Mouse (Mus musculus): Measurements from ENCODE around the gene Bnipl. TPM values are rescaled to one million over a fixed set of nuclear protein-coding genes. Genes with fewer than 3 reads are reported as not detected.

The Bnipl gene
- total and polyA plus RNA-seq, 2 experiments from 2014 or later, result not detected

DNA sequence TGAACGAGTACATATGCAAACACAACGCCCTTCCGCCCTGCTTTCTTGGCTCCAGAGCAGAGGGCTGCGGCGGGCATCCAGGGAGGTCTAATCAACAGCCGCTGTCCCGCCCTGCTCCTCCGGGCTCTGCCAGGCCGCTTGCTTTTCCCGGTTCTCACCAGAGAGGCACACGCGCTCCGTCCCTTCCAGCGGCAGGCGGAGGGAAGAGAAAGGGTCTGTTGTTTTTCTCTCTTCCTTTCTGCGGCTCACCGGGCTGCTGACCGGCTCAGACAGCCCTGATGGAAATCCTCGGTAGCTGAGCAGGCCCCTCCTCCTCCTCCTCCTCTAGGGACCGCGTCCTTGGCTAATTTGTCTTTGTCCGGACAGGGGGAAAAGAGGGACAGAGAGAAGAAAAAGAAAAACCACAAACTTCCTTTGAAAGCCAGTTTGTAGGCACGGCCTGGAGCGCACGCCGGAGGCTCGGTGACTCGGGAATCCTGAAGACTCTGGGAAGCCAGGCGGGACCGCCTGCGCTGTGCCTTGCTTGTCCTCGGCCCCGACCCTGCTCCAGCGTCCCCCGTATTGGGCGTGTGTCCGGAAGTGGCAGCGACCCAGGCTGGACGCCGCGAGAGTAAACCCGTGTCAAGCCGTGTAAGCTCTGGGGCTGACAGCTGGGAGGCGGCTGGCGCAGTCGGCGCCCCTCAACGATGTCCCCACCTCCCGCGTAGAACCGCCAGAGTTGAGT lies 32.0 kb upstream of the Bnipl start:
- peak; percentile 88 for DNase-seq (ENCODE audit: low spot score)
- Histone ChIP-seq H3K27ac (ENCODE audit: low read depth, low read length) (peak overlapping the region; percentile 87), H3K9me3 (ENCODE audit: low read length) (no peaks in the 10 kb centered on the region), H3K4me2 (ENCODE audit: low read depth, low read length, poor library complexity, severe bottlenecking) (peak overlapping the region; percentile 93), H3K4me3 (ENCODE audit: low read depth, low read length) (peak overlapping the region; percentile 73), H3K36me3 (ENCODE audit: insufficient read depth, low read length) (peaks cover 3% of the 10 kb centered on the region; the same call in 1 of the 2 replicates), H3K27me3 (ENCODE audit: insufficient read depth, low read length) (no peaks in the 10 kb centered on the region), H3K9ac (replicated peaks; ENCODE audit: low read length, poor library complexity, severe bottlenecking) (peak overlapping the region; percentile 80), H3K4me1 (ENCODE audit: insufficient read depth, low read length) (peaks cover 9% of the 10 kb centered on the region; the same call in 1 of the 2 replicates)
- peak; percentile 55 for ATAC-seq (ENCODE audit: low FRiP score)
- WGBS, result under 1% methylated on average over 51 of the region's 51 CpGs
- TF ChIP-seq CTCF (IDR thresholded peaks at IDR 0.05), result peak; percentile 55

DNA sequence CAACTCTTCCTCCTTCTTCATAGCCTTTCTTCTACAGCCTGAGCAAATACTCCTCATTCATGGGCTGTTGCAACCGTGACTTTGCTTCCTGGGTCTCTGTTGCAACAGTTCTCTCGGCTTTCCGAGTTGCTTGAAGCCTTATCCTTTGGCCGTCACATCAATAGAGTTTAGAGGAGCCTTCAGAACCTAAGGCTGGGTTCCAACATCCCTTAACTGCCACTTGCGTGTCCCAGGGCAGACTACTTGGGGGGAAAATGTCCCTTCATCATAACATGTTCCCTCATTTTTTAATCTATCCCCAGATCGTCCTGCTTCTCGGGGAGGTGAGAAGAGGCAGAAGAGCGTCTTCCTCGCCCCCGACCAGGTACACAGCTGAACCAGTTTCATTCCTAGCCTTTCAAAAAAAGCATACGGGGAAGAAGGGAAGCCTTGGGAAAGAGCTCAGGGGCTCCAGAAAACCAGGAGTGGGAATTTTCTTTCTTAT lies 31.4 kb upstream of the Bnipl start:
- H3K27me3 ChIP-seq (ENCODE audit: insufficient read depth, low read length), result no peaks in the 10 kb centered on the region
- DNase-seq (ENCODE audit: low spot score) (peak; percentile 39), ATAC-seq (ENCODE audit: low FRiP score) (no peak)
- H3K9ac ChIP-seq (replicated peaks; ENCODE audit: low read length, poor library complexity, severe bottlenecking), result peak overlapping the region; percentile 80
- TF ChIP-seq CTCF (IDR thresholded peaks at IDR 0.05), result no peak
- peaks cover 9% of the 10 kb centered on the region; the same call in 1 of the 2 replicates for H3K4me1 ChIP-seq (ENCODE audit: insufficient read depth, low read length)
- H3K9me3 ChIP-seq (ENCODE audit: low read length), result no peaks in the 10 kb centered on the region
- H3K4me3 ChIP-seq (ENCODE audit: low read depth, low read length), result peak overlapping the region; percentile 73
- H3K4me2 ChIP-seq (ENCODE audit: low read depth, low read length, poor library complexity, severe bottlenecking), result peak overlapping the region; percentile 93
- H3K36me3 ChIP-seq (ENCODE audit: insufficient read depth, low read length), result no peaks in the 10 kb centered on the region
- WGBS, result under 1% methylated on average over 11 of the region's 11 CpGs
- peak overlapping the region; percentile 87 for H3K27ac ChIP-seq (ENCODE audit: low read depth, low read length)

DNA sequence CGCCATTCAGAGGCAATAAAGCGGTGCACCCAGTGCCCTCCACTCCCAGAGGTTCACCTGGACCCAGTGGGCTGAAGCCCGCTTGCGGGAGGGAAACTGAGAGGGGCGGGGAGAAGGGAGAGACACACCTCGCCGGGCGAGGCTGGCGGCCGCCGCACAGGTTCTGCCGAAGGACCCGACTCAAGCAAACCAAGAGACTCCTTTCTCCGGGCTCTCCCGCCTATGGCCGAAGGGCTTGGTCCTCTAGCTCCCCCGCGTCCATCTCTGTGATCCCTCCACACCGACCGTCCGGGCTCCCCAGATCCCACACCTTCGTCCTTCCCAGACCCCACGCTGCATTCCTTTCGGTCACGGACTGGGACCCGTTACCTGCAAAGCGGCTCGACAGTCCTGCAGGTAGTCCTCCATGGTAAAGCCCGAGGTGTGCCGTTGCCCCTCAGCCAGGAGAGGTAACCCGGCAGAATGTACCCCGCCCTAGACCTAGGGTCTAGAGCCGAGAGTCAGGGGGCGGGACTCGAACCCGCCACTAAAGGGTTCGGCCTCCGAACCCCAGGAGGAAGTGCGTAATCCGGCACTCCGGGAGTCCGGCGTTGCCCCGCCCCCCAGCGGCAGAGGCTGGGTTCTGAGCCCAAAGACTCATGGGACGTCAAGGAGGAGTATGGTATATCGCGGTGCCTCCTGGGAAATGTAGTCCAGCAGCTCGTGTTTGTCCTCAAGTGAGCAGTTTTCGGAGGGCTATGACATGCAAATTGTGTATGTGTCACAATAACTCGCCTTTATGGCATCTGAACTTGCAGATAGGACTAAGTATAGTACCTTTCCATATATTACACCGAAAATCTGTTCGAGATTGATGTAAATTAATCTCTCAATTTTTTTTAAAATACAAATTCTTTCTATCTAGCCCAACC lies 30.5 kb upstream of the Bnipl start, which contains the start of the genes Mindy1 and Prune1:
Gene Mindy1, plus strand, starts transcription at position 130 of the 911 bp plus-strand sequence.
Gene Prune1, minus strand, starts transcription at position 861 of the 911 bp plus-strand sequence.
- H3K36me3 ChIP-seq (ENCODE audit: insufficient read depth, low read length), result no peaks in the 10 kb centered on the region
- TF ChIP-seq CTCF (IDR thresholded peaks at IDR 0.05), result peak; percentile 65
- DNase-seq (ENCODE audit: low spot score) (peak; percentile 99), ATAC-seq (ENCODE audit: low FRiP score) (peak; percentile 91)
- H3K4me2 ChIP-seq (ENCODE audit: low read depth, low read length, poor library complexity, severe bottlenecking), result peak within 1 kb of the TSS; percentile 93
- H3K27me3 ChIP-seq (ENCODE audit: insufficient read depth, low read length), result no peaks in the 10 kb centered on the region
- WGBS, result 1% methylated on average over 49 of the region's 53 CpGs
- H3K9ac ChIP-seq (replicated peaks; ENCODE audit: low read length, poor library complexity, severe bottlenecking), result peak within 1 kb of the TSS; percentile 93
- H3K4me1 ChIP-seq (ENCODE audit: insufficient read depth, low read length), result peaks cover 9% of the 10 kb centered on the region; the same call in 1 of the 2 replicates
- peak within 1 kb of the TSS; percentile 73 for H3K4me3 ChIP-seq (ENCODE audit: low read depth, low read length)
- H3K9me3 ChIP-seq (ENCODE audit: low read length), result no peaks in the 10 kb centered on the region
- peak within 1 kb of the TSS; percentile 87 for H3K27ac ChIP-seq (ENCODE audit: low read depth, low read length)

DNA sequence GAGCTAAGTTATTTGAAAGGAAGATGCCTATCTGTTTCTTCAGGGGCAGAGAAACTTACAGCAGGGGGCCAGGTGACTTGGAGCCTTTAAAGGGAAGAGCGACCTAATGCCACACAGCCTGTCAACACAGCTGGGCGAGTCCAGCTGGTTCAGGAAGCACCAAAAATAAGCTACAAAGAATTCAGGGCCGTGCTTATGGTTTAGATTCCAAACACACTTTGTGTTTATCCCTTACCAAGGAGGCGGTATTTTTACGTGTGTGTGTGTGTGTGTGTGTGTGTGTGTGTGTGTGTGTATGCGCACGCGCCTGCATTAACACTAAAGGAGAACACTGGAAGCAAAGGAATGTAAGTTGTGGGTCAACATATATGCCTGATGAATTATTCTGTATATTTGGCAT lies 29.8 kb upstream of the Bnipl start:
- DNase-seq (ENCODE audit: low spot score) (peak; percentile 32), ATAC-seq (ENCODE audit: low FRiP score) (no peak)
- H3K4me3 ChIP-seq (ENCODE audit: low read depth, low read length), result peak overlapping the region; percentile 73
- peak overlapping the region; percentile 93 for H3K4me2 ChIP-seq (ENCODE audit: low read depth, low read length, poor library complexity, severe bottlenecking)
- H3K36me3 ChIP-seq (ENCODE audit: insufficient read depth, low read length), result no peaks in the 10 kb centered on the region
- H3K9ac ChIP-seq (replicated peaks; ENCODE audit: low read length, poor library complexity, severe bottlenecking), result peak overlapping the region; percentile 93
- no peaks in the 10 kb centered on the region for H3K27me3 ChIP-seq (ENCODE audit: insufficient read depth, low read length)
- H3K9me3 ChIP-seq (ENCODE audit: low read length), result no peaks in the 10 kb centered on the region
- peaks cover 9% of the 10 kb centered on the region; the same call in 1 of the 2 replicates for H3K4me1 ChIP-seq (ENCODE audit: insufficient read depth, low read length)
- TF ChIP-seq CTCF (IDR thresholded peaks at IDR 0.05), result peak; percentile 7
- WGBS, result 19% methylated on average over 8 of the region's 8 CpGs
- peak overlapping the region; percentile 87 for H3K27ac ChIP-seq (ENCODE audit: low read depth, low read length)

DNA sequence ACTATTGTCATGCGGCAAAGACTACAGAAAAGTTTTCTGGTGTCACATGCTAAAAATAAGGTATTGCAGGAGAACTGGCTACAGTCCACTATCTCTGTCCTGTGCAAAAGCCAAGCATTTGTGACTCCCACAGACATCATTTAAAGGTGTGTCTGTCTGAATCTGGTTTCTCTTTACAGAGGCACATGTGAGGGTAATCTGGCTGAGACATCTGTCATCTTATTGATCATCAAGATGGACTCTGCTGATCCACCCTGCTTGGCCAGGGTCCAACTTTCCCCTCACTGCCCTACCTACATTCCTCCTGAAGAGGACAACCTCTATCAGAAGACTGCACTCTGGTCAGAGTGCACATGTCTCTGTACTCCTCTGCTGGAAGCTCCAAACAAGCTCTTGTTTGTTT lies 26.2 kb upstream of the Bnipl start:
- no peaks in the 10 kb centered on the region for H3K9me3 ChIP-seq (ENCODE audit: low read length)
- no peak overlapping the region for H3K9ac ChIP-seq (replicated peaks; ENCODE audit: low read length, poor library complexity, severe bottlenecking)
- H3K4me1 ChIP-seq (ENCODE audit: insufficient read depth, low read length), result 0 out of 2 replicates have a peak, but pooled peaks cover 2% of the 10 kb centered on the region
- TF ChIP-seq CTCF (IDR thresholded peaks at IDR 0.05), result no peak
- WGBS, result 93% methylated on average over 1 of the region's 1 CpGs
- no peak overlapping the region for H3K27ac ChIP-seq (ENCODE audit: low read depth, low read length)
- no peaks in the 10 kb centered on the region for H3K27me3 ChIP-seq (ENCODE audit: insufficient read depth, low read length)
- H3K4me3 ChIP-seq (ENCODE audit: low read depth, low read length), result no peak overlapping the region
- no peak for ATAC-seq (ENCODE audit: low FRiP score)
- H3K36me3 ChIP-seq (ENCODE audit: insufficient read depth, low read length), result no peaks in the 10 kb centered on the region
- DNase-seq (ENCODE audit: low spot score), result no peak
- no peak overlapping the region for H3K4me2 ChIP-seq (ENCODE audit: low read depth, low read length, poor library complexity, severe bottlenecking)
